Mouse (Mus musculus): ENCODE data around the gene Trhr2. TPM values are rescaled to one million over a fixed set of nuclear protein-coding genes. Genes with fewer than 3 reads are reported as not detected.

The Trhr2 gene
- polyA plus RNA-seq, 1 experiment from 2014 or later, result not detected

GRCm38 (mm10) chr8:122340761-122341160 lies 19.8 kb downstream of the Trhr2 start:
- Histone ChIP-seq H3K9ac (ENCODE audit: low read length) (no peak overlapping the region), H3K4me2 (ENCODE audit: low read depth, low read length) (no peak overlapping the region), H3K4me1 (ENCODE audit: control insufficient read depth, insufficient read depth, low read length) (peaks cover 33% of the 10 kb centered on the region), H3K27me3 (ENCODE audit: control insufficient read depth, insufficient read depth, low read length) (no peaks in the 10 kb centered on the region), H3K27ac (ENCODE audit: low read length) (no peak overlapping the region), H3K4me3 (ENCODE audit: low read length) (no peak overlapping the region), H3K36me3 (ENCODE audit: control insufficient read depth, insufficient read depth) (peaks cover 18% of the 10 kb centered on the region), H3K9me3 (replicated peaks; ENCODE audit: control insufficient read depth, low read length) (no peaks in the 10 kb centered on the region)
- 83% methylated on average over 3 of the region's 3 CpGs for WGBS
- ATAC-seq (replicated peaks; ENCODE audit: extremely low read depth, insufficient read depth, low FRiP score), result no peak

GRCm38 (mm10) chr8:122338852-122339251 lies 21.7 kb downstream of the Trhr2 start:
- Histone ChIP-seq H3K4me3 (ENCODE audit: low read length) (no peak overlapping the region), H3K9me3 (replicated peaks; ENCODE audit: control insufficient read depth, low read length) (no peaks in the 10 kb centered on the region), H3K27ac (ENCODE audit: low read length) (no peak overlapping the region), H3K36me3 (ENCODE audit: control insufficient read depth, insufficient read depth) (peaks cover 31% of the 10 kb centered on the region), H3K27me3 (ENCODE audit: control insufficient read depth, insufficient read depth, low read length) (no peaks in the 10 kb centered on the region), H3K4me1 (ENCODE audit: control insufficient read depth, insufficient read depth, low read length) (peaks cover 19% of the 10 kb centered on the region), H3K9ac (ENCODE audit: low read length) (no peak overlapping the region), H3K4me2 (ENCODE audit: low read depth, low read length) (no peak overlapping the region)
- 70% methylated on average over 6 of the region's 6 CpGs for WGBS
- no peak for ATAC-seq (replicated peaks; ENCODE audit: extremely low read depth, insufficient read depth, low FRiP score)

- ATAC-seq (replicated peaks; ENCODE audit: extremely low read depth, insufficient read depth, low FRiP score), result peak; percentile 21
- no peaks in the 10 kb centered on the region for H3K9me3 ChIP-seq (replicated peaks; ENCODE audit: control insufficient read depth, low read length)
- H3K4me2 ChIP-seq (ENCODE audit: low read depth, low read length), result peak overlapping the region; percentile 66
- peaks cover 4% of the 10 kb centered on the region for H3K4me1 ChIP-seq (ENCODE audit: control insufficient read depth, insufficient read depth, low read length)
- H3K9ac ChIP-seq (ENCODE audit: low read length), result peak overlapping the region; percentile 46; the same call in 1 of the 2 replicates
- no peaks in the 10 kb centered on the region for H3K27me3 ChIP-seq (ENCODE audit: control insufficient read depth, insufficient read depth, low read length)
- peaks cover 36% of the 10 kb centered on the region for H3K36me3 ChIP-seq (ENCODE audit: control insufficient read depth, insufficient read depth)
- peak overlapping the region; percentile 44 for H3K4me3 ChIP-seq (ENCODE audit: low read length)
- 35% methylated on average over 81 of the region's 81 CpGs for WGBS
- no peak overlapping the region for H3K27ac ChIP-seq (ENCODE audit: low read length)
Observed at GRCm38 (mm10) chr8:122336251-122336910, 24.2 kb downstream of the Trhr2 start.

- WGBS, result 49% methylated on average over 57 of the region's 57 CpGs
- Histone ChIP-seq H3K9ac (ENCODE audit: low read length) (peak overlapping the region; percentile 46; the same call in 1 of the 2 replicates), H3K9me3 (replicated peaks; ENCODE audit: control insufficient read depth, low read length) (no peaks in the 10 kb centered on the region), H3K4me3 (ENCODE audit: low read length) (peak overlapping the region; percentile 44), H3K27me3 (ENCODE audit: control insufficient read depth, insufficient read depth, low read length) (no peaks in the 10 kb centered on the region), H3K36me3 (ENCODE audit: control insufficient read depth, insufficient read depth) (peaks cover 36% of the 10 kb centered on the region), H3K4me1 (ENCODE audit: control insufficient read depth, insufficient read depth, low read length) (peaks cover 11% of the 10 kb centered on the region), H3K27ac (ENCODE audit: low read length) (no peak overlapping the region), H3K4me2 (ENCODE audit: low read depth, low read length) (peak overlapping the region; percentile 66)
- no peak for ATAC-seq (replicated peaks; ENCODE audit: extremely low read depth, insufficient read depth, low FRiP score)
Observed at GRCm38 (mm10) chr8:122335638-122336250, 24.8 kb downstream of the Trhr2 start.

GRCm38 (mm10) chr8:122334791-122335490 lies 25.6 kb downstream of the Trhr2 start:
- Histone ChIP-seq H3K9ac (ENCODE audit: low read length) (no peak overlapping the region), H3K4me2 (ENCODE audit: low read depth, low read length) (no peak overlapping the region), H3K4me1 (ENCODE audit: control insufficient read depth, insufficient read depth, low read length) (peaks cover 19% of the 10 kb centered on the region), H3K36me3 (ENCODE audit: control insufficient read depth, insufficient read depth) (peaks cover 36% of the 10 kb centered on the region), H3K9me3 (replicated peaks; ENCODE audit: control insufficient read depth, low read length) (no peaks in the 10 kb centered on the region), H3K4me3 (ENCODE audit: low read length) (no peak overlapping the region), H3K27me3 (ENCODE audit: control insufficient read depth, insufficient read depth, low read length) (no peaks in the 10 kb centered on the region), H3K27ac (ENCODE audit: low read length) (no peak overlapping the region)
- 93% methylated on average over 13 of the region's 13 CpGs for WGBS
- no peak for ATAC-seq (replicated peaks; ENCODE audit: extremely low read depth, insufficient read depth, low FRiP score)

GRCm38 (mm10) chr8:122333531-122333930 lies 27.0 kb downstream of the Trhr2 start:
- Histone ChIP-seq H3K27ac (ENCODE audit: low read length) (no peak overlapping the region), H3K9me3 (replicated peaks; ENCODE audit: control insufficient read depth, low read length) (no peaks in the 10 kb centered on the region), H3K27me3 (ENCODE audit: control insufficient read depth, insufficient read depth, low read length) (no peaks in the 10 kb centered on the region), H3K4me3 (ENCODE audit: low read length) (no peak overlapping the region), H3K36me3 (ENCODE audit: control insufficient read depth, insufficient read depth) (peaks cover 36% of the 10 kb centered on the region), H3K9ac (ENCODE audit: low read length) (no peak overlapping the region), H3K4me2 (ENCODE audit: low read depth, low read length) (no peak overlapping the region), H3K4me1 (ENCODE audit: control insufficient read depth, insufficient read depth, low read length) (peaks cover 32% of the 10 kb centered on the region)
- 92% methylated on average over 7 of the region's 7 CpGs for WGBS
- ATAC-seq (replicated peaks; ENCODE audit: extremely low read depth, insufficient read depth, low FRiP score), result no peak

GRCm38 (mm10) chr8:122332753-122333506 lies 27.6 kb downstream of the Trhr2 start:
- 71% methylated on average over 6 of the region's 6 CpGs for WGBS
- Histone ChIP-seq H3K36me3 (ENCODE audit: control insufficient read depth, insufficient read depth) (peaks cover 36% of the 10 kb centered on the region), H3K4me3 (ENCODE audit: low read length) (no peak overlapping the region), H3K27ac (ENCODE audit: low read length) (no peak overlapping the region), H3K27me3 (ENCODE audit: control insufficient read depth, insufficient read depth, low read length) (no peaks in the 10 kb centered on the region), H3K4me1 (ENCODE audit: control insufficient read depth, insufficient read depth, low read length) (peaks cover 32% of the 10 kb centered on the region), H3K9ac (ENCODE audit: low read length) (no peak overlapping the region), H3K4me2 (ENCODE audit: low read depth, low read length) (no peak overlapping the region), H3K9me3 (replicated peaks; ENCODE audit: control insufficient read depth, low read length) (no peaks in the 10 kb centered on the region)
- no peak for ATAC-seq (replicated peaks; ENCODE audit: extremely low read depth, insufficient read depth, low FRiP score)

GRCm38 (mm10) chr8:122331134-122331523 lies 29.4 kb downstream of the Trhr2 start:
- 49% methylated on average over 3 of the region's 3 CpGs for WGBS
- Histone ChIP-seq H3K4me2 (ENCODE audit: low read depth, low read length) (no peak overlapping the region), H3K9ac (ENCODE audit: low read length) (peak overlapping the region; percentile 37), H3K27ac (ENCODE audit: low read length) (peak overlapping the region; percentile 84), H3K4me3 (ENCODE audit: low read length) (no peak overlapping the region), H3K4me1 (ENCODE audit: control insufficient read depth, insufficient read depth, low read length) (peaks cover 32% of the 10 kb centered on the region), H3K36me3 (ENCODE audit: control insufficient read depth, insufficient read depth) (peaks cover 22% of the 10 kb centered on the region), H3K27me3 (ENCODE audit: control insufficient read depth, insufficient read depth, low read length) (no peaks in the 10 kb centered on the region), H3K9me3 (replicated peaks; ENCODE audit: control insufficient read depth, low read length) (no peaks in the 10 kb centered on the region)
- peak; percentile 64 for ATAC-seq (replicated peaks; ENCODE audit: extremely low read depth, insufficient read depth, low FRiP score)
